Mouse (Mus musculus) limb, embryonic 10.5 days (tissue): ENCODE measurements around the gene Actr3b. TPM values are rescaled to one million over a fixed set of nuclear protein-coding genes. Genes with fewer than 3 reads are reported as not detected.
"Not testable (repeated sequence)": the region's sequence is repeated elsewhere in the genome, so short reads cannot be mapped to it uniquely, and the experiment has no call there.

Experiments used
- DNase-seq: peaks from one replicate; pipeline ENCODE4 v3.0.0-alpha.2; 2017; ENCODE audit warnings: low spot score
- H3K27ac ChIP-seq: fragments of 300-500 bp; sonication (generic); 2 replicates; pipeline ENCODE4 v1.5.1; 2016; ENCODE audit warnings: mild to moderate bottlenecking
- H3K27me3 ChIP-seq: fragments of 300-500 bp; sonication (generic); 2 replicates; pipeline ENCODE4 v1.6.1; 2016; ENCODE audit warnings: low read depth, mild to moderate bottlenecking; ENCODE audit not compliant: poor library complexity, severe bottlenecking
- H3K36me3 ChIP-seq: fragments of 300-500 bp; sonication (generic); 2 replicates; pipeline ENCODE4 v1.6.1; 2016; ENCODE audit warnings: mild to moderate bottlenecking, moderate library complexity
- H3K4me1 ChIP-seq: fragments of 300-500 bp; sonication (generic); 2 replicates; pipeline ENCODE4 v1.6.1; 2016
- H3K4me3 ChIP-seq: fragments of 300-500 bp; sonication (generic); 2 replicates; pipeline ENCODE4 v1.5.1; 2016; ENCODE audit warnings: mild to moderate bottlenecking, moderate library complexity
- H3K9me3 ChIP-seq: fragments of 300-500 bp; sonication (generic); replicated peaks from 2 replicates; pipeline ENCODE4 v1.6.1; 2016; ENCODE audit warnings: mild to moderate bottlenecking
- WGBS: fragments of 180-500 bp; shearing (Covaris S2); methylation state at CpG from one replicate; pipeline ENCODE4 v1.1.7; 2016; 5-methylcytosine and 5-hydroxymethylcytosine counted together
- polyA plus RNA-seq: library from polyadenylated mRNA; unstranded; fragments of >200 nt; fragmentation: Nextera tagmentation; extraction: Ambion mirVana; gene quantifications from 2 replicates; pipeline ENCODE4 v1.2.1, GENCODE M21; 2016

Gene Actr3b
- 2.8 and 3.4 TPM in 2 replicates for polyA plus RNA-seq

GRCm38 (mm10) chr5:25759460-25760409, at the start of gene Actr3b:
Actr3b (plus strand) TSS chr5:25759997.
- Histone ChIP-seq H3K27me3 (peaks cover 12% of the 10 kb centered on the region; the same call in 1 of the 2 replicates), H3K9me3 (no peaks in the 10 kb centered on the region), H3K36me3 (no peaks in the 10 kb centered on the region), H3K4me1 (peaks cover 9% of the 10 kb centered on the region; the same call in 1 of the 2 replicates), H3K27ac (peak within 1 kb of the TSS; percentile 72; the same call in 1 of the 2 replicates), H3K4me3 (peak within 1 kb of the TSS; percentile 89)
- DNase-seq = peak; percentile 88
- 3% methylated on average over 45 of the region's 45 CpGs for WGBS

- not testable (repeated sequence) for H3K9me3 ChIP-seq, H3K4me1 ChIP-seq, H3K27me3 ChIP-seq, H3K36me3 ChIP-seq, H3K4me3 ChIP-seq, H3K27ac ChIP-seq, DNase-seq
- WGBS = 93% methylated on average over 4 of the region's 4 CpGs
These were observed 46.6 kb upstream of the Actr3b start for GRCm38 (mm10) chr5:25713001-25713706.

GRCm38 (mm10) chr5:25719390-25719789, 40.4 kb upstream of the Actr3b start:
- Histone ChIP-seq H3K4me3 (no peak overlapping the region), H3K4me1 (no peaks in the 10 kb centered on the region), H3K9me3 (no peaks in the 10 kb centered on the region), H3K27ac (no peak overlapping the region), H3K36me3 (no peaks in the 10 kb centered on the region), H3K27me3 (no peaks in the 10 kb centered on the region)
- WGBS = 91% methylated on average over 4 of the region's 4 CpGs
- no peak for DNase-seq

GRCm38 (mm10) chr5:25723016-25723415, 36.8 kb upstream of the Actr3b start:
- Histone ChIP-seq H3K27me3 (no peaks in the 10 kb centered on the region), H3K36me3 (no peaks in the 10 kb centered on the region), H3K27ac (no peak overlapping the region), H3K4me1 (no peaks in the 10 kb centered on the region), H3K4me3 (no peak overlapping the region), H3K9me3 (no peaks in the 10 kb centered on the region)
- WGBS = 83% methylated on average over 2 of the region's 2 CpGs
- DNase-seq = no peak

- H3K27ac ChIP-seq = no peak overlapping the region
- 53% methylated on average over 1 of the region's 1 CpGs for WGBS
- no peaks in the 10 kb centered on the region for H3K27me3 ChIP-seq
- no peak for DNase-seq
- H3K9me3 ChIP-seq = no peaks in the 10 kb centered on the region
- H3K36me3 ChIP-seq = no peaks in the 10 kb centered on the region
- H3K4me3 ChIP-seq = no peak overlapping the region
- H3K4me1 ChIP-seq = no peaks in the 10 kb centered on the region
These were observed 35.6 kb upstream of the Actr3b start for GRCm38 (mm10) chr5:25724134-25724675.

- Histone ChIP-seq H3K4me3 (no peak overlapping the region), H3K4me1 (no peaks in the 10 kb centered on the region), H3K36me3 (no peaks in the 10 kb centered on the region), H3K27ac (no peak overlapping the region), H3K27me3 (no peaks in the 10 kb centered on the region), H3K9me3 (no peaks in the 10 kb centered on the region)
- DNase-seq = peak; percentile 38
- 9% methylated on average over 1 of the region's 1 CpGs for WGBS
These were observed 25.5 kb upstream of the Actr3b start for GRCm38 (mm10) chr5:25734318-25734717.

GRCm38 (mm10) chr5:25735861-25736260, 23.9 kb upstream of the Actr3b start:
- no peaks in the 10 kb centered on the region for H3K36me3 ChIP-seq
- H3K4me3 ChIP-seq = no peak overlapping the region
- H3K4me1 ChIP-seq = no peaks in the 10 kb centered on the region
- DNase-seq = no peak
- no peaks in the 10 kb centered on the region for H3K9me3 ChIP-seq
- H3K27ac ChIP-seq = no peak overlapping the region
- whole genome bisulfite sequencing = 77% methylated on average over 2 of the region's 2 CpGs
- H3K27me3 ChIP-seq = no peaks in the 10 kb centered on the region

- no peak overlapping the region for H3K27ac ChIP-seq
- no peaks in the 10 kb centered on the region for H3K9me3 ChIP-seq
- DNase-seq = no peak
- no peaks in the 10 kb centered on the region for H3K27me3 ChIP-seq
- 71% methylated on average over 3 of the region's 3 CpGs for WGBS
- H3K4me3 ChIP-seq = no peak overlapping the region
- H3K4me1 ChIP-seq = no peaks in the 10 kb centered on the region
- H3K36me3 ChIP-seq = no peaks in the 10 kb centered on the region
These were observed 21.3 kb upstream of the Actr3b start for GRCm38 (mm10) chr5:25738448-25738847.

GRCm38 (mm10) chr5:25738902-25739301, 20.9 kb upstream of the Actr3b start:
- H3K27ac ChIP-seq, H3K4me3 ChIP-seq, H3K36me3 ChIP-seq, DNase-seq, H3K4me1 ChIP-seq, H3K9me3 ChIP-seq, H3K27me3 ChIP-seq: not testable (repeated sequence)
- WGBS = 92% methylated on average over 1 of the region's 1 CpGs

- no peak overlapping the region for H3K27ac ChIP-seq
- H3K9me3 ChIP-seq = no peaks in the 10 kb centered on the region
- H3K36me3 ChIP-seq = no peaks in the 10 kb centered on the region
- no peaks in the 10 kb centered on the region for H3K4me1 ChIP-seq
- DNase-seq = no peak
- no peaks in the 10 kb centered on the region for H3K27me3 ChIP-seq
- no peak overlapping the region for H3K4me3 ChIP-seq
These were observed 11.9 kb upstream of the Actr3b start for GRCm38 (mm10) chr5:25747904-25748303.

- WGBS = 81% methylated on average over 3 of the region's 3 CpGs
These were observed 11.2 kb upstream of the Actr3b start for GRCm38 (mm10) chr5:25748613-25749012.

GRCm38 (mm10) chr5:25751552-25751951, 8.2 kb upstream of the Actr3b start:
- no peaks in the 10 kb centered on the region for H3K4me1 ChIP-seq
- no peak overlapping the region for H3K27ac ChIP-seq
- no peak for DNase-seq
- H3K36me3 ChIP-seq = no peaks in the 10 kb centered on the region
- H3K9me3 ChIP-seq = no peaks in the 10 kb centered on the region
- H3K27me3 ChIP-seq = no peaks in the 10 kb centered on the region
- no peak overlapping the region for H3K4me3 ChIP-seq

More at GRCm38 (mm10) chr5:25748613-25749012, 11.2 kb upstream of the Actr3b start:
- Histone ChIP-seq H3K27me3 (no peaks in the 10 kb centered on the region), H3K4me3 (no peak overlapping the region), H3K27ac (no peak overlapping the region), H3K4me1 (no peaks in the 10 kb centered on the region), H3K36me3 (no peaks in the 10 kb centered on the region), H3K9me3 (no peaks in the 10 kb centered on the region)
- no peak for DNase-seq

- Histone ChIP-seq H3K9me3 (no peaks in the 10 kb centered on the region), H3K27ac (no peak overlapping the region), H3K4me3 (no peak overlapping the region), H3K4me1 (no peaks in the 10 kb centered on the region), H3K27me3 (no peaks in the 10 kb centered on the region), H3K36me3 (no peaks in the 10 kb centered on the region)
- DNase-seq = no peak
- WGBS = 88% methylated on average over 5 of the region's 5 CpGs
These were observed 6.9 kb upstream of the Actr3b start for GRCm38 (mm10) chr5:25752862-25753261.
